Mouse (Mus musculus): ENCODE measurements around the gene Asb8. TPM values are rescaled to one million over a fixed set of nuclear protein-coding genes. Genes with fewer than 3 reads are reported as not detected.

Asb8 gene
- total RNA-seq, 2 experiments from 2014 or later = 7.7 to 11.7 TPM

DNA sequence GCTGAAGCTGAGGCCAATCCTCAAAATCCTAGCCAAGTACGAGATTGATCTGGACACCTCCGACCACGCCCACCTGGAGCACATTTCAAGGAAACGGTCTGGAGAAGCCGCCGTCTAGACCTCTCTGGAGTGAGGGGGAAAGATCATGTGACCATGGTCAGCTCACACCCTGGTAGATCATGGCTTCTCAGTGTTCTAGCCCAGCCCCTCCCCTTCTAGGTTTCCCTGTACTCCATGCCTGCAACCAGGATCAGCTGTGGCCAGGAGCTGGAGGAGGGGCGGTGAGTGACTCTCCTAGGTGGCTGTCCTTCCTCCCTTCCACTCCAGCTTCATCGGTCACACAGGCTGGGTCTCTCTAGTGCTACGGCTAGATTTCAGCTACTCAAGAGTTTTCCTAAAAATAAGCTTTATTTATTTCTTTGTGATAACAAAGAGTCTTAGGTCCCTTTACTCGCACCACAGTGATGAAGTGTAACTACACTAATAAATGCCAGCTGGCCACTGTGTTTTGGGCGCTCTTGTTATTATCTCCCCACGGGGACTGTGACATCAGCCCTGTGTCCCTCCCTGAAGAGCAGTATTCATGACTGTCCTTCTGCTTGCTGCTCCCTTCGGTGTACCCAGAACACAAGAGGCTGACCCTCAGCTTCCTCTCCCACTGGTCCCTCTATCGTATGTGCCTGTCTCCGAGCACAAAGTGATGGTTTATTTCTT, 33.3 kb downstream of the Asb8 start:
- ATAC-seq (replicated peaks; ENCODE audit: low FRiP score, poor library complexity, severe bottlenecking) = no peak

DNA sequence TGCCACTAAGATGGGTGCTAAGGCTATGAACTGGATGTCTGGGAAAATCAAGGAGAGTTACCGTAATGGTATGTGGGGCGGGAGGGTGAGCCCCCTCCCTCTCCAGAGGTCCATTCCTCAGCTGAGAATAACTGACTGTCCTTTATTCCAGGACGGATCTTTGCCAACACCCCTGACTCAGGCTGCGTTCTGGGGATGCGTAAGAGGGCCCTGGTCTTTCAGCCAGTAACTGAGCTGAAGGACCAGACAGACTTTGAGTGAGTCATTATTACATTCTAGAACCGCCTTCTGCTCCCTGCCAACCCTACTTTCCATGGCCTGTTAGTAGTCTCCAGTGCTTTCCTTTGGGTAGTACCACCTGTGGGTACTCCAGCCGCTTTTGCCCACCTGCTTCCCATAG, 34.0 kb downstream of the Asb8 start:
- ATAC-seq (replicated peaks; ENCODE audit: low FRiP score, poor library complexity, severe bottlenecking) = no peak

DNA sequence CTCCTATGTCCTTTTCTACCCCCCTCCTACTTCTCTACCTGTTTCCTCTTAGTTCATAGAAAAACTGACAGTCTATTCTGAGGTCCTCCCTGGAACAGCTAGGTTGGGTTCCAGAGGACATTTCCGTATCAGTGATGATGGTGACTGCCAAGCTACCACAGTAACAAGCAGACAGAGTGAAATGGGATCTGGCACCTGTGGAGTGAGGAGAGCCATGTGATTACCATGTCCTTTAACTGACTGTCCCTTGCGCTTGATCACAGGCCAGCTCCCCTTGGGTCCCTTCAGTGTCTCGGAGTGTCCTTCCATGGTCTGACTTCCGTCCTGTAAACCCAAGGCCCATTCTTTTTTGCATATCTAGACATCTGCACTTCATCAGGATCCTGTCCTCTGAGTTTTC, 34.4 kb downstream of the Asb8 start:
- ATAC-seq (replicated peaks; ENCODE audit: low FRiP score, poor library complexity, severe bottlenecking) = no peak

DNA sequence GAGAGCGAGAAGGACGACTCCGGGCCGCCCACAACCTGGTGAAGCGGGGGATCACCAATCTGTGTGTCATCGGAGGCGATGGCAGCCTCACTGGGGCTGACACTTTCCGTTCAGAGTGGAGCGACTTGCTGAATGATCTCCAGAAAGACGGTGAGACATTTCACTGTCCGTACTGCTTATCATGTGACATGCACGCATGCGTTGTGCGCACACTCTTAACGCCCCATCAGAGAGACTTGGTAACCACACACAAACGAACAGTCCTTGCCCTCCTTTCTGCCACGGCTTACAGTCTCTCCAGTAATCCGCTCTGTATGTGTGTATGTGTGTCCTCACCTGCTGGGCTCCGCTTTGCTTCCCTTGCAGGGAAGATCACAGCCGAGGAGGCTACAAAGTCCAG, 44.6 kb downstream of the Asb8 start:
- ATAC-seq (replicated peaks; ENCODE audit: low FRiP score, poor library complexity, severe bottlenecking) = no peak

DNA sequence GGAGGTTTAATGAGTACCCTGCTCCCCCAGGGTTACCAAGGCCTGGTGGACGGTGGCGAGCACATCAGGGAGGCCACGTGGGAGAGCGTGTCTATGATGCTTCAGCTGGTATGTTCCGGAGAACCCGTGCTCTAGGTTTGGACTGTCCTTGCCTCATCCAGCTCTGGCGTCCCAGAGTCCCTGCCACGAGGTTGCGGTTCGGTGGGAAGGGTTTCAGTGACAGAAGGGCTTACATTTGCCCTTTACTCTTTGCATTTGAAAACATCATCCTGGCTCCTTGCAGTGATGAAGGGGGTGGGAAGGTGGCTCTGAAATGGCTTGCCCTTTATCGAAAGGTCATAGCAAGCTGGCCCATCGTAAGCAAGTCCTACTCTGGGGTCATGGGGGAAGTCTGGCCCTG, 46.1 kb downstream of the Asb8 start:
- ATAC-seq (replicated peaks; ENCODE audit: low FRiP score, poor library complexity, severe bottlenecking) = no peak

DNA sequence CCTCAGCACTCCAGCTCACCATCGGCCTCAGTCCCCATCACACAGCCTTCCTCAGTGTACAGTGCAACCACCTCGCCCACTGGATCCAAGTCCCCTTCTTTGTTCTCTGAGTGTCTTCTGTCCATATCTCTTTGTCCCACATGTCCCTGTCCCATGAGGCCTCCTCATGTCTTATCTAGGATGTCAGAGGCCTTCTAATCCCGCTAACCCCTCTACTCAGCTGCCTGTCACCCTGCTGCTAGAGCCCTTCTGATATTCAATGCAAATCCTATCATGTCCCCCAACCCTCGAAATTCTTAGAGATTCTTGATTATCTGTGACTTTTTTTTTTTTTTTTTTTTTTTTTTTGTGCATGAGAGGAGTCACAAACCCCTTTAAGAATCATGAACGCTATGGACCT, 49.1 kb downstream of the Asb8 start:
- no peak for ATAC-seq (replicated peaks; ENCODE audit: low FRiP score, poor library complexity, severe bottlenecking)

DNA sequence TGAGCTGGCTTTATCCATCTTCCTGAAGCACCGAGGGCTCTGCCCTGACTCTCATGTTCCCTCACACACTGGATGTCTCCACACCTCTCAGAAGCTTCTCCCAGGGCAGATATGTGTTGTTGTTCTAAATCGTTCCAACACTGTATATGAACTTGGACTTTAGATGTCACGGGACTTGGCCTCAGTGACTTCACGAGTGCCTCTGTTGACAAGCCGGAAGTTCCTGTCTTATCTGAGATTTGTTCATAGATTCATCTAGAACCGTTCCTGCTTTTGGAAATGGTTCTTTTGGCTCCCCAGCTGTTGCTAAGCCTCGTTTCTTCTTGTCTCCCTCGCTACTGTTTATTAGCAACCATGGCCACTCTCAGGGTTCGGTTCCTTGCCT, 49.7 kb downstream of the Asb8 start:
- ATAC-seq (replicated peaks; ENCODE audit: low FRiP score, poor library complexity, severe bottlenecking) = no peak

DNA sequence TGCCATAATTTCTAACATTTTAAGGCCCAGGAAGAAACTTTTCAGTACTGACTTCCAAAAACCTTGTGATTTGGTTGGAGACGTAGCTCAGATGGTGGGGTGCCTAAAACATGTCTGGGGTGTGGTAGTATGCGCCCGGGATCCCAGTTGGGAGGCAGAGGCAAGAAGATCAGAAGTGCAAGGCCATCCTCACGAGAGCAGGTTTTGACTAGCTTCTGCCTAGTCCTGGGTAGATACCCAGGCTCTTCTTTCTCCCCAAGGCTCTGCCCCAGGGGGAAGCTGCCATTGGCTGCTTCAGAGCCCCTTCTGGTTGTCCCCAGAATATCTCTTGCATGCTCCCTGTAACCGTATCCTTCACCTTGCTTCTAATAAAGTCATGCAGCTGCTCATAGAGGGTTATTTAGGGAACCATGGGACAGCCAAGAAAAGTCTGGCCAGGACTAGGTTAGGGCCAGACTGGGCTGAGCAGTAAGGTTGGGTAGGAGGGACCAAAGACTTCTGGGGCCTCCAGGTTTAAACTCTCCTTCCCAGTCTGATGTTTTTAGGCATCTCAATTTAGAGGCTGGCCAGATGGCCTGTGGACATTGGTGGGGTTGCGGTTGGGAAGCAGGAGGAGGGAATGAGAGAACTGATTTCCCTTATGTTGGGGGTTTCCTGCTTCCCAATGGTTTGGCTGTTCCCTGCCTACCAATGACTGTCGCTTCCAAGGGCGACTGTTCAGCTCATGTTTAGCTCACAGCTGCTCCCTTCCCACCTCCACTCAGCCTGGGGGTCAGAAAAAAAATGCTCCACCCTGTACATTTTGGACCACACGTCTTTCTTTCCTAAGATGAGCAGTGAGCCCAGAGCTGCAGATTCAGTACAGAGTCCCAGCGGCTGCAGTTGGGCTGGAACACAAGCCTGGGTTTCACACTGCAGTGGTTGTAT, 50.3 kb downstream of the Asb8 start:
- ATAC-seq (replicated peaks; ENCODE audit: low FRiP score, poor library complexity, severe bottlenecking) = no peak

DNA sequence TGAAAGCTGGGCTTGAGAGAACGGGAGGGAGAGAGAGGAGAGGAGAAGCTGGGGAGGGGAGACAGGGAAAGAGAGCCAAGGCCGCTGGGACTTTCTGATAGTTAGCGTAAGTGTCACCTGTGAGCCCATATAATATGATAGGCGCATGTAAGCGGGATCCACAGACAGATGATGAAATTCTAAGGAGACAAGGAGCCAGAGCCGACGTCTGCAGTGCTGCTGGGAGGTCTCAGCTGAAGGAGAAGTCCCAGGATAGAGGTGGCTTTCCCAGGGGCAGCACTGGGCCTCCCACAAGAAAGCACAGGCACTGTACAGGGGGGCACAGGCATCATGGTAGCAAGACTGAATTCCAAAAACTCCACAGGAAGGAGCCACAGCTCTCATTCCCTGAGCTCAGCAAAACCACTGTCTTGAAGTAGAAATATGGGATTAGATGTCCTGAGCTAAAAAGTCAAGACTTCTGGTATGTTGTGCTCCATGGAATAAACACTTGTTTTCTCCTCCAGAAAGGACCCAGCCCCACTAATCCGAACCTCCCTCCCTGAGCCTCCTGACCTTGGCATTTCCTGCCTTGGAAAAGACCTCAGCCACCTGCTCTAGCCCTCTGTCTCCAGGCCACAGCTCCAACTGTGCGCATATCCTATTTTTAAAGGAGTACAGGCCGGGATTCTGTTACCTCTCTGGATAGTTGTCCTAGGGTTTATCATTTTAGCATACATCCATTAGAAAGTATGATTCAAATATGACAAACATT, 51.1 kb downstream of the Asb8 start:
- ATAC-seq (replicated peaks; ENCODE audit: low FRiP score, poor library complexity, severe bottlenecking) = no peak

DNA sequence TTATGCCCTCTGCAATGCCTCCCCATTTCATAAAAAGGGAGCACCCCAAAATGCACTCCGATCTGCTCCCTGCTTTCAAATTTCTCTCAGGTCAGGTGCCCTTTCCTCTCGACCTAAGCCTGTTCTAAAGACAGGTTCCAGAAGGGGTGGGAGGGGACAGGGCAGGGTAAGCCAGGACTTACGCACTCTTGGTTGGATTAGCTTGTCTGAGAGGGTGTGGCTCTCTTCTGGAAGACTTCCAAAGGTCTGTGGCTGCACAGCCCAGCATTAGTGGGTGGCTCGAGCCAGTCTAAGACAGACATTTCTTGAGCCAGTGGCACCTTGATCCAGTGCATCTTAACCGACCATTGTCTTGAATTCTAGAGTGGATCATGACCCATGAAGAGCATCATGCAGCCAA, 53.6 kb downstream of the Asb8 start:
- peak; percentile 58 for ATAC-seq (replicated peaks; ENCODE audit: low FRiP score, poor library complexity, severe bottlenecking)

DNA sequence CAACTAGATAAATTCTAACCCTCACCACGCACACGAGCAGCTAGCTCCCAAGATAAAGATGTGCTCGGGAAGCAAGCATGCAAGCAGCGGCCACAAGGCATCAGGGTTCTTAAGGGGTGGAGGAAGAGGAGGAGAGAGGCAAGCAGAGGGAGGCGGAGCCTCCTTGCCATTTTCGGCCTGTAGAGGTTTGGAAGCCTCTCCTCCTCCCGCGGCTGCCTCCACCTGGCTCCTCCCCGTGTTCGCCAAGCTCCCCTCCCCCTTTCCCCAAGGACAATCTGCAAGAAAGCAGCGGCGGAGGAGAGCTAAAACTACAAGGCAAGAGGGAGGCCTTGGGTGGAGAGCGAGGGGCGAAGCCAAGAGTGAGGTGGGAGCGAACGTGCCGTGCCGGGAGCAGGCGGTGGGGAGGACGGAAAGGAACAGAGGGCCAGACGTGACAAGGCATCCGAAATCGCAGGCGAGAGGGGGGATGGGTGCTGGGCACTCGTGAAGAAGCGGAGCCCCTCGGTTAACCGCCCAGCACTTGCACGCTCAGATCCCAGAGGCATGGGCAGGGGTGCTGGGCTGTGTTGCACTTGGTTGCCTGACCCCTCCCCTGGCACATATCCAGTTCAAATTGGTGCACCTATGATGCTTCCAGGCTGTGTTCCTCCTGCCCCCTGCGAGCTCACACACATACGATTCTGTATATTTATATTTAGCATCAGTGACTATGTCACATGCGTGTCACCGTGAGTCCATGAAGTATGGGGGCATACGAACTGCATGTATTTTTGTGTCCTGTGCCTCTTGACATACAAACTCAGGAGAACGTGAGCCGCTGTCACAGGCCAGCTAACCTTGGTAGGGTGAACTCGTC, 56.9 kb downstream of the Asb8 start:
- peak; percentile 96 for ATAC-seq (replicated peaks; ENCODE audit: low FRiP score, poor library complexity, severe bottlenecking)

DNA sequence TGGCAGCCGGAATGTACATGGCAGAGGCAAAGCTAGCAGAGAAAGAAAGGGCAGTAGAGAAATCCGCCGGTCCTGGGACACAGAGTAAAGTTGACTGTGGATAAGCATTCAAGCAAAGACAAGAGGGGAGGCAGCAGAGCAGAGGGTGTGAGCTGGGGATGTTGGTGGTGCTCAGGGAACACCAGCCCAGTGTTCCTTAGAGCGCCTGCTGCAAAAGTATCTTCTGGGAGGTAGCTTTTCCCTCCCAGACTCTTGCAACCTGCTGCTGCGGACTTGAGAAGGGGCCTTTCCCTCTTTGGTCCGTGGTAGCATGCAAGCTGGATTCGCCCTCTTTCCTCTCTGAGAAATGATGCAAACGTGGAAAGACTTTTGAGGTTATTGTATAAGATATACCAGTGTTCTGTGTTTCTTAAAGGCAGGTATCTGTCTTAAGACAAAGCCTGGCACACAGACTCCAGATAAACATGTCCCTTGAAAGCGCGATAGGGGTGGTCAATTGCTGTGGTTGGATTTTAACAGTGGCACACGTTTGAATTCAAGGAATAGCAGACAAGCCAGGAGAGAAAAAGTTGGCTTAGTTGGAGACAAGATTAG, 57.6 kb downstream of the Asb8 start:
- ATAC-seq (replicated peaks; ENCODE audit: low FRiP score, poor library complexity, severe bottlenecking) = no peak

DNA sequence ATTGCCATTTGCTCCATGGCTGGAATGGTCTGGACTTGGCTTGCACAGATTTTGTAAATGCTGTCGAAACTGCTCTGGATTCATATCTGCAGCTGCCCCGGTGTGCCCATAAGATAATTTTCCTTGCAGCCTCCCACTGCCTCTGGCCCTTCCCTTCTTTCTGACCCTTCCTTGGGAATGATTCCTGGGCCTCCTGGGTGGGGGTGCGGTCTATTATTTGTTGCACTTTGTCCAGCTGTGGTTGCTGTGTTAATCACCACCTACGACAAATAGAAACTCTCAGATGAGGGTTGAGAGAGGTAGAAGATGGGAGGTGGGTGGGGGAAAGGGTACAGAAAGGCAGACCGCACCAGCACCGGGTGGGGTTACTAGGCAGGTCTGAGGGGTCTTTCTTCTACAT, 58.2 kb downstream of the Asb8 start:
- no peak for ATAC-seq (replicated peaks; ENCODE audit: low FRiP score, poor library complexity, severe bottlenecking)

DNA sequence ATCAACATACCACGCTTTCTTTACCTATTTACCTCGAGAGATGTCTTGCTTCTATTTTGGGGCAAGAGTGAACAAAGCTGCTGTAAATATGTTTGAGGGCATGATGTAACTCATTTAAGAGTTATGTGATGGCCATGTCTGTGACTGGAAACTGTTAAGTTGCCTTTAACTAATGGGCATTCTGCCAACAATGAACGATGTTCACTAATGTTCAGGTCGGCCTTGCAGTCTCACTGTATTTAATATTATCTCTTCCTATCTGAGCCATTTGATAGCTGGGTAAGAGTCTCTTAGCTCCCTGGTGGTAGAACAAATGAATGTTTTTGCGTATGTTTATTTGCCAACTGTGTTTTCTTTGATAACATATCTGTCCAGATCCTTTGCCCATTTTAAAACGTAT, 58.9 kb downstream of the Asb8 start:
- no peak for ATAC-seq (replicated peaks; ENCODE audit: low FRiP score, poor library complexity, severe bottlenecking)

DNA sequence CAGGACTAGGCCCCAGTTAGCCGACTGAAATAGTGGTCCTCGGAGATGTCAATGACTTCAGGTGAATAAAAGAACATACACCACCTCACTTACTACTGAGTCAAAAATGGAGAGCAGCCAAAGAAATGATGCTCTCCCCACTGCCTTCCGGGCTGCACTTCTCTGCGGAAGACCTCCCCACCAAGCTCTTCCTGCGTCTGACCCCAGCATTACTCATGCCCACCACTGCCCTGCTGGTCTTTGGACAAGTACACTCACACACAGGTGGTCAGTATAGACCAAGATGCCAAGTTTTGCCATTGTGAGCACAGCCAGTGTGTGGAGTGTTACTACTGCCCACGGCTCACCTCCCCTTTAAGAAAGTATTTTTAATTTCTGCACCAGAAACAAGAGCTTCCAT, 63.0 kb downstream of the Asb8 start:
- no peak for ATAC-seq (replicated peaks; ENCODE audit: low FRiP score, poor library complexity, severe bottlenecking)

DNA sequence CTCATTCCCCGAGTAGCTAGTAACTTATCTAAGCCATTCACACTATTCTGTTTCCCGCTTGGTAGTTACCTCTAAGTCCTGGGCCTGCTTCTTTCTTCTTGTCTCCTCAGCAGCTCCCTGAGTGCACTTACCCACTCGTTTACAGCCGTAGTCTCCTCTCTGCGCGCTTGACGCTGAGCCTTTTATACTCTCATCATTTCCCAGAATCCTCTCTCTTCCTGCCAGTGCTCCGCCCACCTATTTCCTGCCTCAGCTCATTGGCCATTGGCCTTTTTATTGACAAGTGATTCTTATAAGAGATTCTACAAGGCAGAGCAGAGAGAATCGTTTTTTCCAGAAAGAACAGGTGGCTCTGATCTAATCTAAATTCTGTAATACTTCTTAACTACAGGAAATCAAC, 66.9 kb downstream of the Asb8 start:
- ATAC-seq (replicated peaks; ENCODE audit: low FRiP score, poor library complexity, severe bottlenecking) = no peak

DNA sequence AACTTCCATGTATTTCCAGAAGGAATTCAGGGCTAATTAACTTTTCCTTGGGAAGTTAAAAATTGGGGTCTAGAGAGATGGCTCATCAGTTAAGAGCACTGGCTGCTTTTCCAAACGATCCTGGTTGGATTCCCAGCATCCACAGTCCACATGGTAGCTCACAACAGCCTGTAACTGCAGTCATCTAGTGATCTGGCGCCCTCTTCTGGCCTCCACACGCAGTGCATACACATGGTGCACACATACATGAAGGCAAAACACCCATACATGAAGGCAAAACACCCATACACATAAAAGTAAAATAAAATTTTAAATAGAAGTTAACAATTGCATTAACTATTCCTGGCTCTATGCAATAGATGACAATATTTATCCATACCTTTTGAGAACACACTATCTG, 68.5 kb downstream of the Asb8 start:
- no peak for ATAC-seq (replicated peaks; ENCODE audit: low FRiP score, poor library complexity, severe bottlenecking)

DNA sequence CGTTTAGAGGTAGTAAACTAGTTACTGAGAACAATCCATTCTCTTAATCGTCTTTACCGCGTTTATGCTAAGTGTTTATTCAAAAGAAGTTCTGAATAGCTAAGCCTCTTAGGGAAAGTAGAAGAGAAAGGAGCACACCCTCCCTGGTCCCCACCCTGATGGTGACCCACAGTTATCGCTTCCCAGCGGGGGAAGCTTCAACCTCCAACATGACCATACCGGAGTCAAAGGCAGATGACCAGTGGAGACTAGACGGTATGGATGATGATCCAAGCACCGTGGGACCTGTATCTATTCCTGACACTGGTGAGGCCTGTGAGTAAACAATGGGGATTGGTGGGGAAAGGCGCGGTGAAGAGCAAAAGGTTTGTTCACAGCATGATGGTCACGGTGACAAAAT, 70.5 kb downstream of the Asb8 start:
- no peak for ATAC-seq (replicated peaks; ENCODE audit: low FRiP score, poor library complexity, severe bottlenecking)
